Mouse (Mus musculus) megakaryocyte, embryonic 14.5 days (primary cell): ENCODE results near the gene Dido1.

Experiments used
- FLI1 ChIP-seq: IDR thresholded peaks from 2 replicates; pipeline ENCODE4 v1.6.1; 2012; ENCODE audit warnings: low read length, inconsistent platforms, mixed read lengths
- GATA1 ChIP-seq: IDR thresholded peaks from 3 replicates; pipeline ENCODE4 v1.6.1; 2012; ENCODE audit warnings: mixed read lengths, low read length, inconsistent platforms, borderline replicate concordance

- TF ChIP-seq GATA1 = no peak
- no peak for TF ChIP-seq FLI1
Measured at GRCm38 (mm10) chr2:180678609-180679140, 31.1 kb downstream of the Dido1 start.
